Mouse (Mus musculus) adrenal gland, adult (tissue): ENCODE results near the gene Sec1.
"Not testable (repeated sequence)": the region's sequence is repeated elsewhere in the genome, so short reads cannot be mapped to it uniquely, and the experiment has no call there.

ENCODE experiments used
- DNase-seq, 2 experiments: peaks; one replicate each; pipeline ENCODE4 v3.0.0; 2022 to 2023; ENCODE audit warnings: low spot score in 1 of 2; ENCODE audit not compliant: inconsistent age in 2 of 2

Gene Sec1

GRCm38 (mm10) chr7:45682144-45683126 is 11.8 kb downstream of the Sec1 start:
- DNase-seq, result peak; percentile 89 to 95

GRCm38 (mm10) chr7:45681046-45681736 is 13.0 kb downstream of the Sec1 start:
- peak; percentile 49 to 65 for DNase-seq

GRCm38 (mm10) chr7:45679966-45680621 is 14.1 kb downstream of the Sec1 start:
- DNase-seq, result peak; percentile 89 to 91

- peak; percentile 86 to 88 for DNase-seq
Observed at GRCm38 (mm10) chr7:45678513-45678912, 15.7 kb downstream of the Sec1 start.

- DNase-seq, result peak in 1 of 2 experiments; percentile 56
Observed at GRCm38 (mm10) chr7:45677627-45678295, 16.4 kb downstream of the Sec1 start.

- no peak for DNase-seq
Observed at GRCm38 (mm10) chr7:45668921-45669320, 25.3 kb downstream of the Sec1 start.

GRCm38 (mm10) chr7:45667761-45668160 is 26.4 kb downstream of the Sec1 start:
- no peak for DNase-seq

- no peak for DNase-seq
Observed at GRCm38 (mm10) chr7:45666161-45666560, 28.0 kb downstream of the Sec1 start, which contains the start of gene Fut2. Gene Fut2 (minus strand): TSS chr7:45666394.

- DNase-seq, result peak in 1 of 2 experiments; percentile 43
Observed at GRCm38 (mm10) chr7:45665303-45666138, 28.7 kb downstream of the Sec1 start.

GRCm38 (mm10) chr7:45661702-45662101 is 32.5 kb downstream of the Sec1 start:
- not testable (repeated sequence) for DNase-seq

GRCm38 (mm10) chr7:45660746-45661478 is 33.3 kb downstream of the Sec1 start:
- DNase-seq, result no peak

GRCm38 (mm10) chr7:45654424-45655047 is 39.7 kb downstream of the Sec1 start:
- DNase-seq, result peak; percentile 45 to 66

GRCm38 (mm10) chr7:45650484-45650883 is 43.7 kb downstream of the Sec1 start:
- not testable (repeated sequence) for DNase-seq

GRCm38 (mm10) chr7:45649351-45649750 is 44.9 kb downstream of the Sec1 start:
- DNase-seq, result peak in 1 of 2 experiments; percentile 74

- peak; percentile 58 to 85 for DNase-seq
Observed at GRCm38 (mm10) chr7:45646671-45647070, 47.5 kb downstream of the Sec1 start.

GRCm38 (mm10) chr7:45645591-45645971 is 48.6 kb downstream of the Sec1 start:
- no peak for DNase-seq

- DNase-seq, result peak in 1 of 2 experiments; percentile 47
Observed at GRCm38 (mm10) chr7:45644872-45645590, 49.2 kb downstream of the Sec1 start.

- peak; percentile 51 to 68 for DNase-seq
Observed at GRCm38 (mm10) chr7:45644183-45644582, 50.0 kb downstream of the Sec1 start.
